Mouse (Mus musculus) spleen, embryonic (tissue): ENCODE measurements around the gene Samm50.
"Not testable (repeated sequence)": the region's sequence is repeated elsewhere in the genome, so short reads cannot be mapped to it uniquely, and the experiment has no call there.

Experiments
- CTCF ChIA-PET: fragments of 350-600 bp; sonication (Branson Sonifier 250); formaldehyde crosslinking; loops from one replicate; lab custom pipeline; 2022; lab: Charles Lee

The Samm50 gene

DNA sequence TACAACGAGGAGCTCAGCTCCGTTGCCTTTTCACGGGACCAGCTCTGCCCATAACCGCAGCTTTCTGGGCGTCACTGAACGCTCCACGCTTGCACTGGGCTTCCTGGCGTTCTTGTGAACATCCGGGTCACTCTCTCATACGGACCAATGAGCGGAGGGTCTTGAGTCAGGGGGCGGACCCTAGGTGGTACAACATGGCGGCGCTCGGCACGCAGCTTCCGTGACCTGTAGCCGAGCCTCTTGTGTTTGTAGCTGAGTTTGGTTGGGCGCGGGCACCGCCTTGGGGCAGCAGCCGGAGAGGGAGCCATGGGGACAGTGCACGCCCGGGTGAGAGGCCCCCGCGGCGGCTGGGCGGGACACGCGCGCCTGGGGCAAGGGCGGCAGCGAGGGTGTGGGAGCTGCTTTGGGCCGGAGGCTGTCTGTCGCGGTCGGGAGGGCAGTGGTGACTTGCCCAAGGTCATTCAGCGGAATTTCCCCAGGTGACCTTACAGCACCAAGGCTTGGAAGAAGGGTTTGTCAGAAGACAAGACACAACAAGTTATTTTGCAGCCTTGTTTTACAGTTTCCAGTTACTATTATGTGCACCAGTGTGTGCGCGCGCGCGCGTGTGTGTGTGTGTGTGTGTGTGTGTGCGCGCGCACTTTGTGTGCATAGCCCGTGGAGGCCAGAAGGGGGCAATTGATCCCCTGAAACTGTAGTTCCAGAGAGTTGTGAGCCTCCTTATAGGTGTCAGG is at the start of gene Samm50:
Gene Samm50 (plus strand): TSS at position 184 of the 734 bp plus-strand sequence.
- CTCF ChIA-PET = no interaction called here

DNA sequence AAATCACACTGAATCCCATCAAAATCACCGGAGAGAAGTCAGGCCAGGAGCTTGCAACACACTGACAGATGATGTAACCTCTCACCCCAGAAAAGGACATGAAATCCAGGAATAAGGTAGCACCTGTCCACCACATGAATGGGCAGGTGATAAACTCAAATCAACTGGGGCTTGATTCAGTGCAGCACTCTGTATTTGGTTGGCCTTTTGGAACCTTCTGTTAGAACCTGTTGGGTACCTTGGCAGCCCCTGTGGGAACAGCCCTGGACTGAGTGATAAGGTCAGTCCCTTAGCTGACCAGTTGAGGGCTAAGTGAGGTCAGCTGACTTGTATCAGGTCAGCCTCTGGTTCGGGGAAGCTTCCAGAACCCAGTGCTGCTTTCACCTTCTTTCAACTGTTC is 35.9 kb upstream of the Samm50 start:
- CTCF ChIA-PET = no interaction called here

DNA sequence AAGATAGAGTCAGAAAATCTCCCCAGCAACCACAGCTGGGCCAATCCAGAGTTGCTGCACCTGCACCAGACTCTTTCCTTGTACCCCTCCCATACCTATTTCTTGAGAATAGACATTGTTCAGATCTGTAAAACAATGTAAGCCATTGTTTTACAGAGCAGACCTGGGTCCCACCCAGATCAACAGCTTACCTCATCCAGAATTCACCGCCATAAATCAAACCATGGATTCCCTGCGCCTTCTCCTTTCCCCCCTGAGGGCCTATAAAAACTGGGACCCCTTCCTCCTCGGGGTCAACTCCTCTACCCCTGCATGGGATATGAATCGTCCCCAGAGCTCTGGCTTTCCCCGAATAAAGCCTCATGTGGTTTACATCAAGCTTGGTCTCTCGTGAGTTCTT is 34.5 kb upstream of the Samm50 start:
- CTCF ChIA-PET = not testable (repeated sequence)

DNA sequence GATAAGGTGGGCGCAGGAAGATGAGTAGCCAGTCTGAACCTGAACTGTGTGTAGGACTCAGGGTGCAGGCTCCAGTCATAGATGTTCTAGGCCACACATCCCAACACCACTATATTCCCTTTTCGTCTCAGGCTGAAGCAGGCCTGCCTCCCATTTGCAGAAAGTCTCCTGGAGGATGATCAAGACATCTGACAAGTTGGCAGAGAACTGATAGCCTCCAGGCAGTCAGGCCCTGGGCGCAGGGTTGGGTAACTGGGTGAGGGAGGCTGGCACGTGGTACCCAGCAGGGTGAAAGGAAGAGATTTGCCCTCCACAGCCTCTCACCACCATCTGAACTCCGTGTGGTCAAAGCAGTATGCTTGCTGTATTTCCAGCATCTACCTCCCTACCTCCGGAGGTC is 30.2 kb upstream of the Samm50 start:
- CTCF ChIA-PET = no interaction called here

DNA sequence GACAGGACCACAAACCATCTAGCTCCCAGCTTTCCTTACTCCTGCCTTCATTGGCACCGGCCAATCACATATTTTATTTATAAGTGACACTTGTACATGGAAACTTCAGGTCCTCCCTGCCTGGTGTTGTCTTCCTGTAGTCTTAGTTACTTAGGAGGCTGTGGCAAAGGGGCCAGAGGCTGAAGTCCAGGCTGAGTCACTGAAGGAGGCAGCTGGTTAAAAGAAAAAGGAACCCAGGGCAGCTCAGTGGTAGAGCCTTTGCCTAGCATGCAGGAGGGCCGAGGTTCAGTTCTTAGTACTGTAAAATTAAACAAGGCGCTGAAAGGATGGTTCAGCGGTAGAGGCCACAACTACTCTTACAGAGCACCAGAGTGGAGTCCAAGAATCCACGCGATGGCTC is 25.2 kb upstream of the Samm50 start:
- CTCF ChIA-PET = no interaction called here

DNA sequence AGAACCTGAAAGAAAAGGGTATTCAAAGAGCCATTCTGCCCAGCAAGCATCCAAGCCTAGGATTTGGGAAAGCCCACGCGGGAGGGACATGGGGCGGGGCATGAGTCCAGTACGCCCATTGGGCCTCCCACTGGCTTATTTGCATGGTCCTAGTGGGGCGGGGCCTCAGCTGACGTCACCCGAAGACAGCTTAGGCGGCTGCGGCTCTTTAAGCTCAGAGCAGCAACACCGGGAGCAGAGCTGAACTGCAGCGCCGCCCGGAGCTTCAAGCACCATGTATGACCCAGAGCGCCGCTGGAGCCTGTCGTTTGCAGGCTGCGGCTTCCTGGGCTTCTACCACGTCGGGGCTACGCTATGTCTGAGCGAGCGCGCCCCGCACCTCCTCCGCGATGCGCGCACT is 24.4 kb upstream of the Samm50 start, which contains the start of gene Pnpla3:
Gene Pnpla3 (plus strand): TSS at position 238 of the 400 bp plus-strand sequence.
- CTCF ChIA-PET = no interaction called here

DNA sequence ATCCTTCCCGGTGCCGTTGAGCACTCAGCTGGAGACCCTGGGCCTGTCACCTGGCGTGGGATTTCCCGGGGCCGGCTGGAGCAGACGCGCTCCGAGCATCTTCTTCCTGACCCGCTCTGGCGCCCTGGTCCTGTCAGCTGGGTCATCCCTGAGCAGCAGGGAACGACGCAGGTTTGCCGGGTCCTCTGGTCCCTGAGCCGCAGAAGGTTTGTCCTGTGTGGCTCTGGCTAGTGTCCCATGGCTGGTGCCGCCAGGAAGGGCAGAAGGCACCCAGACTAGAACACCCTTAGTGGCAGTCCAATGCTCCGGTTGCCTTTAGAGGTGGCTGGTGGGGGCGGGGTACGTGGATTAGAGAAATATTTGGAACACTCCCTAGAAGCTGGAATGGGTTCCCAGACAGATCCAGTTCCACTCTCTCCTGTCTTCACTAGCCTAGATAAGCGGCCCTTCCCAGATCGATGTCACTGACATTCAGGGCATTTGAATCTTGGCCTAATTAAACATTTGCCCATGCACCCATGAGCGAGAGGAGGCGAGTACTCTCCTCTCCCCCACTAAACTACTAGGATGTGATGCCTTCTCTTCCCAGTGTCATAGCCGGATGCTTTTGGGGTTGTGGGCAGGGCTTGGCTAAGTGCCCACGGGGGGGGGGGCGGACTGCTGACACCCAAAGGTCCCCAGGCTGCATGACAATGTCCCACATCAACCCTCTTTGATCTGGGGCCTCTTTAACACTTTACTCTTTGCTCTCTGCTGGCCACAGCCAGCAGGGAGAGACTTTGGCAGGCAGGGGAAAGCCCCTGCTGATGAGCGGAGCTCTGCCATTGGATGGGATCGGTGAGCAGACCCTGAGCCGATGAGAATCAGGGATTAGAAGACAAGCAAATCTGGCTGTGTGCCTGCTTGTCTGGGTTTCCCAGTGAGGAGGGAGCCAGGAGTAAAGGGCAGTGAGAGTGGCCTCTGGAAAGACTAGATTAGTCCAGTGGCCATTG is 23.6 kb upstream of the Samm50 start:
- CTCF ChIA-PET = no interaction called here

DNA sequence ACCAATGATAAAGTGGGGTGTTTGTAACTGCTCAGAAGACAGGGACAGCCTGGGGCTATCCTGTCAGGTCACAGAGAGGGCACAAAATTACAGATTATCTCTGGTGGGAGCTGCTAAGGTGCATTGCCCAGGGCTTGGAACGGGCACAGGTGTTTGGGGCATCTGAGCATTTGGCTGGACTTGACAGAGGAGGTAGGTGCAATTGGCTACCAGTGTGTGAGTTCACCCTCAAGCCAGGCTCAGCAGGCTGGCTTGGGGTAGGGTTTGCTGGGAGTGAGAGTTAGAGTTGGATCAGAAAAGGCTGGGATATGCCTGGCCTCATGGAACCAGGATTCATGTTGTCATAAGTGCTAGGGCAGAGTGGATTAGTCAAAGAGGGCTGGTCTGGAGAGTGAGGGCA is 22.5 kb upstream of the Samm50 start:
- CTCF ChIA-PET = interaction anchor here (0.6 kb wide), 1 partner anchor 61 kb away, joined by 6 read pairs; no protein-coding TSS in a partner anchor

DNA sequence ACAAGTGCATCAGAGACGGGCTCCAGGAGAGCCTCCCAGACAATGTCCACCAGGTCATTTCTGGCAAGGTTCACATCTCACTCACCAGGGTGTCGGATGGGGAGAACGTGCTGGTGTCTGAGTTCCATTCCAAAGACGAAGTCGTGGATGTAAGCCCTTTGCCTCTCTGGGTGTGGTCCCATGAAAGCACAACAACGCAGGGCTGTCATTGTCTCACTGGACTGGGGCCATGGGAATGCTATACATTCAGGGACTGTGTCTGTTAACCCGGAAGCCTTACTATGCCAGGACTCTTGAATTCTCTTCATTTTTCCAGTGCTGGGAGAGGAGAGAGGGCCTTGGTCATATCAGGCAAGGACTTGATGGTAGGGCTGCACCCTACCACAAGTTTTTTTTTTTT is 20.9 kb upstream of the Samm50 start:
- CTCF ChIA-PET = no interaction called here

DNA sequence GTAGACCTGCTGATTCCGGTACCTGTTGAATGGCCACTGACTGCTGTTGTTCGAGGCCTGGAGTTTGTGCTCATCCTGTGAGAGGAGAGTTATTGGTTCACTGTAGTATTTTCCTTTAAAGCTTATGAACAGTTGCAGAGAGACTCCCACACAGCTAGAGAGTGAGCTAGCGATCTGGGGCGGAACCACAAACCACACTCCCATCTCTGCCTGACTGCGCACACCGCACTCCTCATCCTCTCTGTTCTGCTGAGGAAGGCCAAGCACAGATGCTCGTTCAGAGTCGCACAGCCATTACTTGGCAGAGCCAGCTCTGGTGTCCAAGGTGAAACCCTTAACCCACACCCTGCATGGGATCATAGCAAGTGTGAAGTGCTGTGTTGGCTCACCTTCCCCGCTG is 13.3 kb upstream of the Samm50 start:
- CTCF ChIA-PET = no interaction called here

DNA sequence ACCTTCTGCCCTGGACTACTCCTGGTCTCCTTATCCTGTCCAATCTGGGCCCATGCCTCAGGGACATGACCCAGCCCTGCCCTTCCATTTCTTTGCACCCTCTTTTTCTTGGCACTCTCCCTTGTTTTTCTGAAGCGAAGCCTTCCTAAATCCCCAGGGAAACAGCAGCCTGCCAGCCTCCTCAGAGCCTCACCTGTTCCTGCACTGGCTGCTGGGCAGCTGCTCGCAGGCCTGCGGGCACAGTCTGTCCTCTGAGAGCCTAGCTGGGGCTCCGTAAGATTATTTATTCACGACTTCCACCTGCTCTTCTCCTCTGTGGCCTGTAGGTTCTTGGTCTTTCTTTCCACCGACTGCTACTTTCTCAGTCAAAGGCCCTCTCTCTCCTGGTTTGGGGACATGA is 10.0 kb upstream of the Samm50 start:
- CTCF ChIA-PET = no interaction called here

DNA sequence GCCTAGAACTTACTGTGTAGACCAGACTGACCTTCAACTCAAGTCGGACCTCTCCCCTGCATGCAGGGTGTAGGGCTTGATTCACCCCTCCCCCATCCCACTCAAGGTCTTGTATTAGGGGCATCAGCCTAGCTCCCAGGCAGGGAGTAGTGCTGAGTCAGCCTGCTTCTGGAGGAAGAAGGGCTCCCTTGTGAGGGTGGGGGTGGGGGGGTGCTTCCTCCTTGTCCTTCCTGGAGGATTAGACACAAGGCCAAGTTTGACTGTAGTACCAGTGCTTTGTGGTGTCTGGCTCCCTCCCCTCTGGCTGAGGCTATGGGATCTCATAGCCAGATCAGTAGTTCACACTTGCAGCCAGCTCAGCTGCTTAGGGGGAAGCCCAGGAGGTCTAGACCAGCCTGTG is 8.1 kb upstream of the Samm50 start:
- CTCF ChIA-PET = no interaction called here

DNA sequence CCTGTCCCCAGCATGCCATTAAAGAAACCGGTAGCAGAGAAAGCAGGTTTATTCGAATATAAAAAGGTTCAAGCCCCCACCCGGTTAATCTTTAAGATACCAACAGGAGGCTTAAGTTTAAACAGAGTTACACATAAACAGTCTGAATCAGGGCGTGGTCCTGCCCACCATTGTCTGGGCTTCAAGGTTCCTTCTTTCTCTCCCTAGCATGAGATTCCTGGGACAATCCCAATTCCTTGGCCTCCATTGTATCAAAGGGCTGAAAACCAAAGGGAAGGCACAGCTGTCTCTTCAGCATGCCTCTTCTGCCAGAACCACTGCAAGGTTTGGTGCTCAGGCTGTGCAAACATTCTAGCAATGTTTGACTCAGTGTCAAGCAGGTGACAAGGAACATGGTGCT is 5.8 kb upstream of the Samm50 start:
- CTCF ChIA-PET = no interaction called here

DNA sequence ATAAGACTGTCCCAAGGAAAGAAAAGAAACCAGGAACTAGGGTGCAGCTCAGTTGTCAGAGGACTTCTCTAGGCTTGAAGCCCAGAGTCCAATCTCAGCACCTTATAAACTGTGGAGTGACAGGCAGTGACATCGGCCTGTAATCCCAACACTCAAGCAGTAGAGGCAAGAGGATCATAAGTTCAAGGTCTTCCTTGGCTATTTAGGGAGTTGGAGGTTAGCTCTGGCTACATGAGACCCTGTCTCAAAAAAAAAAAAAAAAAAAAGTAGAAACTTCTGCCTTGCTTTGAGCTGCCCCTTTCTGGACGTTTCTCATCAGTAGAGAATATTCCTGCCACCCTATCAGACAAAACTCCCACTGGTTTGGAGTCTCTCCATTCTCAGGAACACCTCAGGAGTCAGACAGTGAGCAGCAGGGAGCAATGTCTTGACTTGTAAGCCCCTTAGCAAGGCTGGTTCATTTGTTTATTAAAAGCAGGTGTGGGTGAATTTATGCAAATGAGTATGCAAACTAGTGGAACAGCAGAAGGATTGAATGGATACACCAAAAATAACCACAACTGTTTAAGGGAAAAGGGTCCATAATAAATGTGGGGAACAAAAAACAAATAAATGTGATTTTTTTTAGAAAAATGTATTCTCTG is 3.0 kb upstream of the Samm50 start:
- CTCF ChIA-PET = interaction anchor here (0.6 kb wide), 1 partner anchor 72 kb away, joined by 3 read pairs; no protein-coding TSS in a partner anchor

DNA sequence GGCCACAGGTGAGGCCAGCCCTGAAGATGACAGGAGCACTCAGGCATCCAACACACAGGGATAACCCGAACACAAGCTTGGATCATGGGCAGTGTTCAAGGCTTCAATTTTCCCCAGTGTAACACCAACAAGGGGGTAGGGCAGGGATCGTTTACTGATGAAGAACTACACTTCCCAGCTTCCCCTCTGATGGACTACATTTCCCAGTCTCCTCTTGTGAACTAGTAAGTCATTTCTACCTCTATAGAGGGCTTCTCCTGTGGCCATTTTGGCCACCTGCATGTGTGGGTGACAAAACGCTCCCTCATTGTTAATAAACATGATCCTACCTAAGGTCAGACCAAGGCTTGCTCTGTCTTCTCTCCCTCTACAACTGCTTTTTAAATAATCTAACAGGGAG is 2.2 kb upstream of the Samm50 start:
- CTCF ChIA-PET = no interaction called here

DNA sequence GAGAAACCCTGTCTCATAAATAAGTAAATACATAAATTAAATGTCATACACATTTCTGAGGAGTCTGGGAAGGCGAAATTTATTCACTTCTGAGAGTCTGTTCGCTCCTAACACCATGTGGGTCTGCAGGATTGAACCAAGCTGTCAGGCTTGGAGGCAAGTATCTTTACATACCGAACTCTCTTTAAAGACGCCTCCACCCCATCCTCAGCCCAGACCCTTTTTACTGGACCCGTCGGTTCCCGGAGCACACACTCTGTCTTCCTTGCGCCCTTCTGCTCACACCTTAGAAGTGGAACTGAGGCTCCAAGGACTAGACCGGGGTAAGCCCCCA is 350 bp upstream of the Samm50 start:
- CTCF ChIA-PET = no interaction called here

DNA sequence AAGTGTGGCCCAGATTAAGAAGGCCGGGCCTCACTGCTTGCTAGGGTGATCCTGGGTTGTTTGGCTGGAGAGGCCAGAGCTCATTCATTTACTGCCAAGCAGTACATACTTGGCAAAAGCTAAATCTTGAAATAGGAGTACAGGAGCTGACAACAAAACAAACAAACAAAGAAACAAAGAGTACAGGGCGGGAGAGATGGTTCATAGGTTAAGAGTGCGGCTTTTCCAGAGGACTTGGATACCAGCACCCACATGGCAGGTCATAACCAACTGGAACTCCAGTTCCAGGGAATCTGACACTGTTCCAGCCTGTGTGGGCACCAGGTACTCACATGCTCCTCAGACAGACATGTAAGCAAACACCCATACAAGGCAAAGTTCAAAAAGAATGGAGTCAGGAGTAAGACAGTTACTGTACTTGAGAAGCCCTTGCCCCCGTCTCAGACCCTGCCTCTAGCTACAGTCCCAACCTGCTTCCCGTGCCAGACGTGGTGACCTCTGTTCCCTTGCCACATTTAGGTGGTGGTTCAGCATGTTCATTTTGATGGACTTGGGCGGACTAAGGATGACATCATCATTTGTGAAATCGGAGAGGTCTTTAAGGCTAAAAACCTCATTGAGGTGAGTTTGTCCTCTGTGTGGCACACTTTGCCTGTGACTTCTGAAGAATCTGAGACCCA is 4.6 kb downstream of the Samm50 start:
- CTCF ChIA-PET = no interaction called here

DNA sequence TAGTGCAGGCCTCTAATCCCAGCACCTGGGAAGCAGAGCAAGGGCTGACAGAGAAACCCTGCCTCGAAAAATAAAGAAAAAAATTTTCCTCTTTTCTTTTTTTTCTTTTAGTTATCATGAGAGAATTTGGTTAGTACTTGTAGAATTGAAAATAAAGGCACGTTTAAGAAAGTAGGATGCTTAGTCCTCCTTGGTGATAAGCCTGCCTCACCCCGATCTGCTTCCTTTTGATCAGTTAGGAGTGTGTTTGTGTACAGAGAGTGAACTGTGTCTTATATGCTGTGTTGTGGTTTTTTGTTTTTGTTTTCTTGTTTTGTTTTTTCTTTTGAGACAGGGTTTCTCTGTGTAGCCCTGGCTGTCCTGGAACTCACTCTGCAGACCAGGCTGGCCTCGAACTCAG is 15.3 kb downstream of the Samm50 start:
- CTCF ChIA-PET = no interaction called here

DNA sequence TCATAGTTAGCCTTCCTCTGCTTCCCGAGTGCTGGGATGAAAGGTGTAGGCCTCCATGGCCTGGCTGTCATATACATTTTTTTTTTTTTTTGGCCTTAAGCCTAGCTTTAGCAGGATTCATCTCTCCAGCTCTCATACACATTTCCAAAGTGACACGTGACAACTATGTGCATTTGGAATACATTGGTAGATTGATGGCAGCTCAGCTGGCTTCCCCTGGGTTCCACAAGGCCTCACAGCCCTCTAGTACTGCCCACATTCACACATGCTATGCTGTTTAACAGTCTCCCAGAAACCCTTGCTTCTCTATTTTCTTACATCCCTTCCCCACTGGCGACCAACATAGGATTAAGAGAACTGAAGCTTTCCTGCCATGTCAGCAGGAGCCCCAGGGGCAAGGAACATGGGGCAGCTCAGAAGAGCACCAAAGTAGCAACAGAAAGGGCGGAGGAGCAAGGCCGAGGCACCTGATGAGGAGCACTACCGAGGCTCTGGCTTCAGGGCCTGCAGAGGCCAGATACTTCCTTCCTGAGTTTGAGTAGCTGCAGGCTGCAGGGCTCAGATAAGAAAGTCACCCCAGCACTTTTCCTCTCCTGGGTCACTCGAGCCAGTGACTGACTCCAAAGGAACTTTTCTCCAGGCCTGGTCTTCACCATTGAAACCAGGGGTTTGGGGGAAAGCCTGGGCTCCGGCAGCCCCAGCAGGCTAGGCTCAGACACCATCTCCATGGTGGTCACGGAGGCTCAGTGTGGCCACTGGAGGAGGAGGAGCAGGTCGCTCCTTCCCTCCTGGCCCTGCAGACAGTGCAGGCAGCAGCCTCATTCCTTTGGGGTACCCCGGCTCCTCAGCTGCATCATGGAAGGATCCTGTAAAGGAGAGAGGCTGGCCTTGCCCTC is 17.7 kb downstream of the Samm50 start:
- CTCF ChIA-PET = interaction anchor here (1.4 kb wide), 1 partner anchor 51 kb away, joined by 4 read pairs; no protein-coding TSS in a partner anchor

DNA sequence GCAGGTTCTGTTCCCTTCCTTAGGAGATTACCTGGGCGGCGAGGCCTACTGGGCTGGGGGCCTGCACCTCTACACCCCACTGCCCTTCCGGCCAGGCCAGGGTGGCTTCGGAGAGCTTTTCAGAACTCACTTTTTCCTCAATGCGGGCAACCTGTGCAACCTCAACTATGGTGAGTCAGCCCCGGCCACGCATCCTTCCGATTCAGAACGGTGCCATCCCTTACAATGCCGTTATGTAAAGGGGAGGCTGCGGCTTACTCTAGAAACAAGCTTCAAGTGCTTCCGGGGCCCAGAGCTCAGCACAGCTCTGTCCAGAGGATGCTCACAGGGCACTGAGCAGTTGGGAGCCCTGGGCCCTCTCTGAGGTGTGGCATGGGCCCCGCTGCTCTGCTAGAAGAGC is 18.4 kb downstream of the Samm50 start:
- CTCF ChIA-PET = interaction anchor here (1.4 kb wide), 1 partner anchor 50 kb away, joined by 4 read pairs; no protein-coding TSS in a partner anchor
